Mouse (Mus musculus) embryonic facial prominence, embryonic 14.5 days (tissue): ENCODE data around the gene Fam19a4. TPM values are rescaled to one million over a fixed set of nuclear protein-coding genes. Genes with fewer than 3 reads are reported as not detected.

Experiments
- ATAC-seq: fragments of 200-750 bp; cut with Nextera tagmentation; 2 replicates; pipeline ENCODE4 v1.8.0; 2017; ENCODE audit warnings: low read depth, moderate number of reproducible peaks, moderate TSS enrichment
- DNase-seq: peaks from one replicate; pipeline ENCODE4 v3.0.0-alpha.2; 2015; ENCODE audit warnings: low spot score
- H3K27ac ChIP-seq: fragments of 300-500 bp; sonication (generic); replicated peaks from 2 replicates; pipeline ENCODE4 v1.5.1; 2014; ENCODE audit warnings: low read depth, mild to moderate bottlenecking, low read length, moderate library complexity
- H3K27me3 ChIP-seq: fragments of 300-500 bp; sonication (generic); replicated peaks from 2 replicates; pipeline ENCODE4 v1.6.1; 2014; ENCODE audit warnings: low read length; ENCODE audit not compliant: control insufficient read depth, insufficient read depth
- H3K36me3 ChIP-seq: fragments of 300-500 bp; sonication (generic); 2 replicates; pipeline ENCODE4 v1.6.1; 2014; ENCODE audit warnings: low read length, mixed read lengths; ENCODE audit not compliant: control insufficient read depth, insufficient read depth
- H3K4me1 ChIP-seq: fragments of 300-500 bp; sonication (generic); 2 replicates; pipeline ENCODE4 v1.6.1; 2014; ENCODE audit warnings: antibody characterized with exemption, low read length; ENCODE audit not compliant: control insufficient read depth, insufficient read depth
- H3K4me2 ChIP-seq: fragments of 300-500 bp; sonication (generic); 2 replicates; pipeline ENCODE4 v1.6.1; 2014; ENCODE audit warnings: low read depth, mild to moderate bottlenecking, low read length, moderate library complexity, mixed read lengths
- H3K4me3 ChIP-seq: fragments of 300-500 bp; sonication (generic); 2 replicates; pipeline ENCODE4 v1.5.1; 2014; ENCODE audit warnings: low read depth, mild to moderate bottlenecking, low read length
- H3K9ac ChIP-seq: fragments of 300-500 bp; sonication (generic); 2 replicates; pipeline ENCODE4 v1.6.1; 2014; ENCODE audit warnings: low read depth, mild to moderate bottlenecking, low read length, moderate library complexity, mixed read lengths
- H3K9me3 ChIP-seq: fragments of 300-500 bp; sonication (generic); 2 replicates; pipeline ENCODE4 v1.6.1; 2016; ENCODE audit warnings: low read length; ENCODE audit not compliant: control insufficient read depth
- WGBS: fragments of 180-500 bp; shearing (Covaris S2); extraction: QIAGEN DNeasy Blood & Tissue Kit; methylation state at CpG from one replicate; pipeline ENCODE4 v1.1.7; 2014; 5-methylcytosine and 5-hydroxymethylcytosine counted together
- polyA plus RNA-seq: library from polyadenylated mRNA; unstranded; fragments of >200 nt; fragmentation: Nextera tagmentation; extraction: Ambion mirVana; gene quantifications from 2 replicates; pipeline ENCODE4 v1.2.1, GENCODE M21; 2014

Fam19a4 gene
- polyA plus RNA-seq, 1 experiment from 2014 or later, result 1.4 TPM

GRCm38 (mm10) chr6:96853065-96853464 is 207.1 kb downstream of the Fam19a4 start:
- H3K27ac ChIP-seq, result no peak overlapping the region
- H3K9ac ChIP-seq, result no peak overlapping the region
- no peak overlapping the region for H3K4me3 ChIP-seq
- ATAC-seq (no peak), DNase-seq (no peak)
- no peaks in the 10 kb centered on the region for H3K4me1 ChIP-seq
- H3K4me2 ChIP-seq, result no peak overlapping the region
- H3K27me3 ChIP-seq, result no peaks in the 10 kb centered on the region
- H3K36me3 ChIP-seq, result no peaks in the 10 kb centered on the region
- no peaks in the 10 kb centered on the region for H3K9me3 ChIP-seq
- WGBS, result 58% methylated on average over 7 of the region's 7 CpGs

DNA sequence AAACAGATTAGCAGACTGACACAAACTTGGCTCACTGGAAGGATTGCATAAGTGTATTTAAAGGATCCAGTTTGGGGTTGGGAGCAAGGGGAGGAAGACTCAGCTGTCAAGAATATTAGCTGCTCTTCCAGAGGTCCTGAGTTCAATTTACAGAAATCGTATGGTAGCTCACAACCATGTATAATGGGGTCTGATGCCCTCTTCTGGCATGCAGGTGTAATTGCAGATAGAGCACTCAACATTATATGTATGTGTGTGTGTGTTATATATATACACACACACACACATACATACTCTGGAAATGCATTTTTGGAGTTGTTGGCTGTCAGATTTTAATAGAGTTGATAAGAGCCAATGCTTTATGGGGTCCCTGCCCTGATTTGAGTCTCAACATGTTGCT is 216.3 kb downstream of the Fam19a4 start:
- H3K4me2 ChIP-seq, result no peak overlapping the region
- H3K27me3 ChIP-seq, result no peaks in the 10 kb centered on the region
- H3K9me3 ChIP-seq, result no peaks in the 10 kb centered on the region
- H3K4me3 ChIP-seq, result no peak overlapping the region
- no peak overlapping the region for H3K9ac ChIP-seq
- no peak for ATAC-seq
- no peak for DNase-seq
- no peaks in the 10 kb centered on the region for H3K4me1 ChIP-seq
- H3K27ac ChIP-seq, result no peak overlapping the region
- 28% methylated on average over 1 of the region's 1 CpGs for WGBS
- no peaks in the 10 kb centered on the region for H3K36me3 ChIP-seq

DNA sequence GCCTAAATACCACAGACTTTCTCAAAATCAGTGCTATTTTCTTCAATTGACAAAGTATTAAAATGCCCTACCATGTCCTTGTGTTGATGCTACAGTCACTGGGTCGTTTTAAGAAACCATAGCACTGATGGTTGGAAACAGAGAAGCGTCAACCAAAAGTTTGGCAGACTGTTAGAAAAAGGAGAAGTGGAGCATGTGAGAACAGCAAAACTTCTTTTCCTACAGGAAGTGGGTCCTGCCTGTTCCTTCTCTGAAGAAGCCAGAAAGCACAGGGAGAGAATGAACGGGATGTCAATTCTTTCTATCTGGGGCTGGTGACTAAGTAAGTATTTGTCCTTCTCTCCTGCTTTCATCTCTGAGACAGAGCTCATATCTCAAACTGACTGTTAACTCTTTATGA is 219.6 kb downstream of the Fam19a4 start:
- DNase-seq (no peak), ATAC-seq (no peak)
- no peaks in the 10 kb centered on the region for H3K36me3 ChIP-seq
- no peak overlapping the region for H3K4me2 ChIP-seq
- H3K9ac ChIP-seq, result no peak overlapping the region
- H3K4me1 ChIP-seq, result no peaks in the 10 kb centered on the region
- H3K4me3 ChIP-seq, result no peak overlapping the region
- no peaks in the 10 kb centered on the region for H3K27me3 ChIP-seq
- H3K9me3 ChIP-seq, result no peaks in the 10 kb centered on the region
- no peak overlapping the region for H3K27ac ChIP-seq
- 78% methylated on average over 3 of the region's 3 CpGs for WGBS

GRCm38 (mm10) chr6:96826626-96827025 is 233.6 kb downstream of the Fam19a4 start:
- WGBS, result 71% methylated on average over 3 of the region's 3 CpGs
- ATAC-seq, result no peak

GRCm38 (mm10) chr6:96802981-96803380 is 257.2 kb downstream of the Fam19a4 start:
- WGBS, result 71% methylated on average over 3 of the region's 3 CpGs
- Histone ChIP-seq H3K4me1 (no peaks in the 10 kb centered on the region), H3K4me3 (no peak overlapping the region), H3K27ac (no peak overlapping the region), H3K9me3 (no peaks in the 10 kb centered on the region), H3K4me2 (no peak overlapping the region), H3K27me3 (no peaks in the 10 kb centered on the region), H3K9ac (no peak overlapping the region), H3K36me3 (no peaks in the 10 kb centered on the region)
- no peak for ATAC-seq
- peak; percentile 7 for DNase-seq

More at GRCm38 (mm10) chr6:96826626-96827025, 233.6 kb downstream of the Fam19a4 start:
- H3K4me1 ChIP-seq, result no peaks in the 10 kb centered on the region
- H3K36me3 ChIP-seq, result no peaks in the 10 kb centered on the region
- no peak overlapping the region for H3K27ac ChIP-seq
- no peaks in the 10 kb centered on the region for H3K27me3 ChIP-seq
- H3K9me3 ChIP-seq, result no peaks in the 10 kb centered on the region
- H3K9ac ChIP-seq, result no peak overlapping the region
- H3K4me2 ChIP-seq, result no peak overlapping the region
- DNase-seq, result no peak
- H3K4me3 ChIP-seq, result no peak overlapping the region

- DNase-seq, result peak; percentile 3
- H3K4me3 ChIP-seq, result no peak overlapping the region
- no peaks in the 10 kb centered on the region for H3K36me3 ChIP-seq
- no peak overlapping the region for H3K9ac ChIP-seq
- no peak for ATAC-seq
- H3K27me3 ChIP-seq, result no peaks in the 10 kb centered on the region
- no peaks in the 10 kb centered on the region for H3K9me3 ChIP-seq
- H3K27ac ChIP-seq, result no peak overlapping the region
- WGBS, result 78% methylated on average over 1 of the region's 1 CpGs
- no peak overlapping the region for H3K4me2 ChIP-seq
- H3K4me1 ChIP-seq, result no peaks in the 10 kb centered on the region
These were observed 261.5 kb downstream of the Fam19a4 start for GRCm38 (mm10) chr6:96798746-96799145.

DNA sequence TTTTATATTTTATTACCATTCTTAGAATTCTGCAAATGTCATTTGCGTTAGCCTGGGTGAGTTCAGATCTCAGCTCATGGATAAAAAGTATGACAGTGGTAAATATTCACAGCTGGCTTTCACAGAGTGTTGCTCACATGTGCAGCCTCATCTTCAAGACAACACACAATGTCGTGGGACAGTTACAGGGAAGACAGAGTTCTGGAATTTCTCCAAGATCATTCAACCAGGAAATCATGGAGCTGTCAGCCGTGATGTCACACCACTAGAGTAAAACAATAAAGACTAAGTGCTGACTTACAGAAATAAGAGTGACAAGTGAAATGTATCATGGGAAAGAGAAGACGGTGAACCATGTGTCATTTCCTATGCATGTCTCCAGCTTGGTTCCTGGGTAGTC is 262.8 kb downstream of the Fam19a4 start:
- Histone ChIP-seq H3K4me2 (no peak overlapping the region), H3K4me3 (no peak overlapping the region), H3K4me1 (no peaks in the 10 kb centered on the region), H3K36me3 (no peaks in the 10 kb centered on the region), H3K9me3 (no peaks in the 10 kb centered on the region), H3K9ac (no peak overlapping the region), H3K27ac (no peak overlapping the region), H3K27me3 (no peaks in the 10 kb centered on the region)
- 68% methylated on average over 4 of the region's 4 CpGs for WGBS
- DNase-seq, result no peak
- ATAC-seq, result no peak

Other genes starting within 250 kb of the Fam19a4 start
- gene Eogt, start 88.8 kb upstream of the Fam19a4 start, polyA plus RNA-seq, result 7.9 and 10.1 TPM in 2 replicates
- 36.4 and 37.7 TPM in 2 replicates for gene Tmf1, start 118.7 kb upstream of the Fam19a4 start, polyA plus RNA-seq
- 77.7 and 88.3 TPM in 2 replicates for gene Uba3, start 145.2 kb upstream of the Fam19a4 start, polyA plus RNA-seq
- gene Arl6ip5, start 150.3 kb upstream of the Fam19a4 start, polyA plus RNA-seq, result 78.1 and 78.3 TPM in 2 replicates
- gene Lmod3, start 192.3 kb upstream of the Fam19a4 start, polyA plus RNA-seq, result 17.1 and 21.6 TPM in 2 replicates